Mouse (Mus musculus): Measurements from ENCODE around the gene 4930442H23Rik. TPM values are rescaled to one million over a fixed set of nuclear protein-coding genes. Genes with fewer than 3 reads are reported as not detected.
A peak's percentile ranks its signal among the peaks of the same experiment; 100 is the strongest.

4930442H23Rik gene
- polyA plus RNA-seq, 1 experiment = not detected

DNA sequence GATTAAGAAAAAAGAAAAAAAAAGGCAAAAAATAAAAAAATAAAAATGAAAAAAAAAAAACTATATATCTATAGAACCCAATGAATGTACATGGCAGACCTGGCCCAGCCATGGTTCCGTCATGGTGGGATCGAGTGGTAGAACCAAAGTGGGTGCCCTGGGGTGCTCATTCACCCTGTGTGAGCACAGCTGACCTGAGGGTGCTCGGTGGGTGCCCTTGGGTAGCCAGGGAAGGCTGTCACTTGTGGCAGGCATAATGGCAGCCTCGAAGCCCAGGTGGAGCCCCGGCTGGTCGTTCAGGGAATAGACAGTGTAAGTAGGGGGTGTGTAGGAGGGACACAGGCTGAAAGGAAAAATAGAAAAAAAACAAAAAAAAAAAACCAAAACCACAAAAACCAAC, 32.4 kb downstream of the 4930442H23Rik start:
- no peak overlapping the region for H3K4me3 ChIP-seq (ENCODE audit: insufficient read depth, low read depth, low read length)
- H3K27ac ChIP-seq (replicated peaks; ENCODE audit: low read depth, low read length) = no peak overlapping the region
- H3K4me1 ChIP-seq (ENCODE audit: control insufficient read depth, insufficient read depth, insufficient read length, low read length) = no peaks in the 10 kb centered on the region

DNA sequence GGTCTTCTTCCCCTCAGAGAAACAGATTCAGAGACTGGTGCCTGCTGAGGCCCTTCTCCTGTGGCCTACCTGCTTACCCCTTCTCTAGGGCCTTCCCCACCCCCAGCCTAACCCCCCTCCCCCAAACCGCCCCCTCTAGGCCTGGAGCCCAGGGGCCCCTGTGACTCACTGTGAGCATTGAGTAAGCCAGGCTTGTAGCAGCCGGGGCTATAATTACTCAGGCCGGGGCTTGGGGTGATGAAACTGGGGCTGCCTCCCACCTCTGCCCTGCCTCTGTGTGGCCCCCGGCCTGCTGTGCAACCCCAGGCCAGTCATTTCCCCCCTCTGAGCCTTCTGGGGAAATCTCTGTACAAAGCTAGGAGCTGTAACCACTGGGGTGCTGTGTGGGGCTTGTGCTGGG, 37.4 kb downstream of the 4930442H23Rik start:
- Histone ChIP-seq H3K27ac (replicated peaks; ENCODE audit: low read depth, low read length) (peak overlapping the region; percentile 51; the same call in 1 of the 2 replicates), H3K4me1 (ENCODE audit: control insufficient read depth, insufficient read depth, insufficient read length, low read length) (peaks cover 24% of the 10 kb centered on the region), H3K4me3 (ENCODE audit: insufficient read depth, low read depth, low read length) (no peak overlapping the region)

DNA sequence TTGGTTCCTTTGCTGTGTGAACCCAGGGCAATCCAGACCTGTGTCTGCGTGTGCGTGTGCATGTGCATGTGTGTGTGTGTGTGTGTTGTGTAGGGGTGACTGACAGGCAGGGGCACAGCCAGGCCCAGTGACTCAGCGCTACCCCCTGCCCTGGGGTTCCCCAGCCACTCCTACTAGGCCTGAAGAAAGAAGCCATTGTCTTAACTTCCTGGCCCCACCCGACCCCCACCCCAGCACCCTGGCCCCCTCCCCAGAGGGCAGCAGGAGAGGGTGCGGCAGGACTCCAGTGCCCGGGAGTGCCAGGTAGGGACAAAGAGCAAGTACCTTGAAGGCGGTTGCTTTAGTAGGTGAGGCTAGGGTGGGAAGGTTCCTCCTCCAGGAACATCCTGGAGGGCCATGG, 37.9 kb downstream of the 4930442H23Rik start:
- peaks cover 24% of the 10 kb centered on the region for H3K4me1 ChIP-seq (ENCODE audit: control insufficient read depth, insufficient read depth, insufficient read length, low read length)
- H3K27ac ChIP-seq (replicated peaks; ENCODE audit: low read depth, low read length) = peak overlapping the region; percentile 51
- no peak overlapping the region for H3K4me3 ChIP-seq (ENCODE audit: insufficient read depth, low read depth, low read length)

DNA sequence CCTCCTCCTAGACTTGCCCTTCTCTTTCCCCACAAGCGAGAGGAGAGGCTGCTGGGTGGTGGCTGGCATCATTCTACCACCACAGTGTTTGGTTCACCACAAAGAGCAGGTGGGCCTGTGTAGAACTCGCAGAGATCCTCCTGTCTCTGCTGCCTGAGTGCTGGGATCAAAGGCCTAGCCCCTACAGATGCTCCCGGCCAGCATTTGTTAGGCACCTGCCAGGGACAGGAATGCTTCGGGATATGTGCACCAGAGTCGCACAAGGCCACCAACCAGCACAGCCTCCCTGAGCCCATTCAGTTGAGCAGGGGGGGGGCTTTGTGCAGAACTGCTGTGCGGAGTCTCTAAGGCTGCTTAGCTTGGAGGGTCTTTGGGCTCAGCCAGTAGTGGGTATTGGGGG, 38.3 kb downstream of the 4930442H23Rik start:
- Histone ChIP-seq H3K4me1 (ENCODE audit: control insufficient read depth, insufficient read depth, insufficient read length, low read length) (peaks cover 26% of the 10 kb centered on the region), H3K4me3 (ENCODE audit: insufficient read depth, low read depth, low read length) (no peak overlapping the region), H3K27ac (replicated peaks; ENCODE audit: low read depth, low read length) (0 out of 2 replicates have a peak overlapping the region, but pooled peaks have one; percentile 12)

DNA sequence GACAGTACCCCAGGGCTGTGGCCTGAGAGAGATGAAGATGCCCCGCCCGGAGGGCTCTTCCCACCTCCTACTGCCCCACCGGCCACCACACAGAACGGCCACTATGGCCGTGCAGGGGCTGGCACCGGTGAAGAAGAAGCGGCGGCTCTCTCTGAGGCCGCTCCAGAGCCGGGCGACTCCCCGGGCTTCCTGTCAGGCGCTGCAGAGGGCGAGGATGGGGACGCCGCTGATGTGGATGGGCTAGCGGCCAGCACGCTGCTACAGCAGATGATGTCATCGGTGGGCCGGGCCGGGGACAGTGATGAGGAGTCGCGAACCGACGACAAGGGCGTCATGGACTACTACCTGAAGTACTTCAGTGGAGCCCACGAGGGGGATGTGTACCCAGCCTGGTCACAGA, 39.0 kb downstream of the 4930442H23Rik start:
- no peak overlapping the region for H3K4me3 ChIP-seq (ENCODE audit: insufficient read depth, low read depth, low read length)
- no peak overlapping the region for H3K27ac ChIP-seq (replicated peaks; ENCODE audit: low read depth, low read length)
- peaks cover 30% of the 10 kb centered on the region for H3K4me1 ChIP-seq (ENCODE audit: control insufficient read depth, insufficient read depth, insufficient read length, low read length)

DNA sequence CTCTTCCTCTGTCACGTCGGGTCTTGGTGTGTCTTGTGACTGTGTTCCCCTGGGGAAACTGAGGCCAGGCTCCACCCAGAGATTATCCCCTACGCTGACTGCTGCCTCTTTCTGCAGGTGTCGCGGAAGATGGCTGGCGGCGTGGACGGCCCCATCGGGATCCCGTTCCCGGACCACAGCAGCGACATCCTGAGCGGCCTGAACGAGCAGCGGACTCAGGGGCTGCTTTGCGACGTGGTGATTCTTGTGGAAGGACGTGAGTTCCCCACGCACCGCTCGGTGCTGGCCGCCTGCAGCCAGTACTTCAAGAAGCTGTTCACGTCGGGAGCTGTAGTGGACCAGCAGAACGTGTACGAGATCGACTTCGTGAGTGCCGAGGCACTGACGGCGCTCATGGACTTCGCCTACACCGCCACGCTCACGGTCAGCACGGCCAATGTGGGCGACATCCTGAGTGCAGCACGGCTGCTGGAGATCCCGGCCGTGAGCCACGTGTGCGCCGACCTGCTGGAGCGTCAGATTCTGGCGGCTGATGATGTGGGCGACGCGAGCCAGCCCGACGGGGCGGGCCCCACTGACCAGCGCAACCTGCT, 39.7 kb downstream of the 4930442H23Rik start:
- H3K4me3 ChIP-seq (ENCODE audit: insufficient read depth, low read depth, low read length) = no peak overlapping the region
- peaks cover 35% of the 10 kb centered on the region for H3K4me1 ChIP-seq (ENCODE audit: control insufficient read depth, insufficient read depth, insufficient read length, low read length)
- H3K27ac ChIP-seq (replicated peaks; ENCODE audit: low read depth, low read length) = no peak overlapping the region

DNA sequence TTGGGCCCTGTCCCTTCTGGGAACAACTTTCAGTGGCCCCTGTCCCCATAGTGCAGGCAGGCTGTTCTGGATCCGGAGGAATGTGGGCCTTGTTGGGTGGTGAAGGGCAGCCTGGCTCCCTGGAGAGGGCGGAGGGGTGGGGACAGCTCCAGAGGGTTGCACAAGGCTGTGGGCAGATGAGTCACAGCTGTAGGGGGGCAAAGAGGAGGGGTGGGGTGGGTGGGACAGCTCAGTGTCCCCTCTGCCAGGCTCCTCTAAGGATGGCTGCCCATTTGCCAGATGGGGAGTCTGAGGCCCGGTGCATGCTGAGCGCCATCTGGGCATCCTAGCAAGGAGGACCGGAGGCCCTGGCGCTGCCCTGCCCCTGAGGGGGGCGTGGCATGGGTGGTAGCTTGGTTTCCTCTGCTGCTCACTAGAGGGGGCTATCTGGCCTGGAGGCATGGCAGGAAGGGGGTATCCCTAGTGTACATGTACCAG, 40.5 kb downstream of the 4930442H23Rik start:
- peak overlapping the region; percentile 21; the same call in 1 of the 2 replicates for H3K27ac ChIP-seq (replicated peaks; ENCODE audit: low read depth, low read length)
- H3K4me3 ChIP-seq (ENCODE audit: insufficient read depth, low read depth, low read length) = no peak overlapping the region
- H3K4me1 ChIP-seq (ENCODE audit: control insufficient read depth, insufficient read depth, insufficient read length, low read length) = peaks cover 37% of the 10 kb centered on the region

DNA sequence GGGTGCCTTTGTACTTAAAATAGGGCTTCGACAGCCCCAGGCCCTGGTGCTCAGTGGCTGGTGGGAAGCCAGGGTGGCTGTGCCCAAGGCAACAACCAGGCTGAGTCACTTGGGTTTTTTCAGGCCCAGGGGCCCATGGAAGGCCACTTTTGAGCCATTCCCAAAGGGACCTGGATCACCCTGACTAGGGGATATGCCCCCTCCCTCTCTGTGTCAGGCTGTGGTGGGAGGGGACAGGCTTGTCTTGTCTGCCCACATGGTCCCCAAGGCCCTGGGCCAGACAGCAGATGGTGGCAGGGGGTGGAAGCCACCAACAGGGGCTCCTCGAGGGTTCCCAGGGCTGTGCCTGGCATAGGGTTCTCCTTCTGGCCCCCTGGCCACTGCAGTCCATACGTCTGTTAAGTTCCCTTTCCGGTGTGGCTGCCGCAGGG, 41.1 kb downstream of the 4930442H23Rik start:
- Histone ChIP-seq H3K4me1 (ENCODE audit: control insufficient read depth, insufficient read depth, insufficient read length, low read length) (peaks cover 37% of the 10 kb centered on the region), H3K27ac (replicated peaks; ENCODE audit: low read depth, low read length) (peak overlapping the region; percentile 21; the same call in 1 of the 2 replicates), H3K4me3 (ENCODE audit: insufficient read depth, low read depth, low read length) (no peak overlapping the region)

DNA sequence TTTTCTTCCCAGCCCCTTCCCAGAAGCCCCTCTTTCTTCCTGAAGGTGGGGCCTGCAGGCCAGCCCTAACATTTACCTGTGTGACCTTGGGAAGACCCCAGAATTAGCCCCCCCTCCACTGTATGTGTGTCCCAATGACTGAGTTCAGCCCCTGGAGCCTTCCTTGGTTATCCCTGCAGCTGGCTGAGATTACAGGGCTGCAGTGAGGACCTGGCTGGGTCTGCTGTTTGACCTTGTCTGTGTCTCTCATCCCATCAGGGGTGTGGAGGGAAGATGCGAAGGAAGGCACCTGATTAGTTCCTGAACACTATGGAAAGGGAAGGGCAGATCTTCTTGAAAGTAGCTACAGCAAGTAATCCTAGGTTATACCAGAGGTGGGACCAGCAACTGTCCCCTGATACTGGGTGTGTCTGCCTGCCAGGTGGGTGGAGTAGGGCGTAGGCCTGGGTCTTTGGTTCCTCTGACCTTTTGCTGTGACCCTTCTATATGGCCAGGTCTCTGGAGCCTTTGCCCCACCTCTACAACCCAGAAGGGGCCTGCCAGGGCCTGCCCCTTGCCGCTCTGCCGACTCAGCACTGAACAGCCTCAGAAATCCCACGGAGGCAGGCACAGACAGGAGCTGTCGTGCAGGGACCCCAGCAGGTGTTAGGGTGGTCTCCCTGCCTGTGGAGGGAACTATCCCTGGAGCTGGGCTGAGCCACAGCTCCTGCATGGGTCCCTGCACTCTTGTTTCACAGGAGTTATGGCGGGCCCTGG, 42.0 kb downstream of the 4930442H23Rik start:
- Histone ChIP-seq H3K4me3 (ENCODE audit: insufficient read depth, low read depth, low read length) (peak overlapping the region; percentile 94; the same call in 1 of the 2 replicates), H3K27ac (replicated peaks; ENCODE audit: low read depth, low read length) (peak overlapping the region; percentile 28), H3K4me1 (ENCODE audit: control insufficient read depth, insufficient read depth, insufficient read length, low read length) (peaks cover 37% of the 10 kb centered on the region)

DNA sequence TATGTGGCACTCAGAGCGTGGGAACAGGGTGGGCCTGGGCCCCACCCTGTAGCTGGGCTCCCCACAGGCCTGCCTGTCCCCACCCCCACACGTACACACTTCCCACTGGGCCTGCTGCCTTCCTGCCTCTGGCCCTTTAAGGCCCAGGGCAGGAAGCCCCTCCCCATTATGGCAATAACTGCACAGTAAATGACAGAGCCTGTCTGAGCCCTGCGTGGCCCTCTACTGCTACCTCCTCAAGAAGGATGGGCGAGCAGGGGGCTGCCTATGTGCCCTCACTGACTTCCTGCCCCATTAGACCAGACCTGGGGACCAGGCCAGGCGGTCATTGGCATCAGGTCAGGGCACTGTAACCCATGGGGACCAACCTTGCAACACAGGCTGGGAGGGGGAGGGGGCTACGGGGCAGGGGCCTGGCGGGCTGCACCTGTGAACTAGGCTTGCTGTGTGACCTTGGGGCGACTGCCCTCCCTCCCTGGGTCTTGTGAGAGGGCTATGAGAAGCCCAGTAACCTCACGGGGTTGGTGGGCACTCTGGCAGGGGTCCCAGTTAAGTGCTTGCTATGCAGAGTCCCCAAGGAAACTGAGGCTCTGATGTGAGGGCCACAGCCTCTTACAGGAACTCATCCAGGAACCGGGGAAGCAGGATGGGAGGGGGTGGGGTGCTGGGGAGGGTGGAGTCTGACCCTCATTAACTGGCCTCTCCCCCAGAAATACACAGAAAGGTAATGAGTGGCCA, 42.8 kb downstream of the 4930442H23Rik start:
- Histone ChIP-seq H3K4me3 (ENCODE audit: insufficient read depth, low read depth, low read length) (peak overlapping the region; percentile 94), H3K27ac (replicated peaks; ENCODE audit: low read depth, low read length) (peak overlapping the region; percentile 82), H3K4me1 (ENCODE audit: control insufficient read depth, insufficient read depth, insufficient read length, low read length) (peaks cover 37% of the 10 kb centered on the region)

DNA sequence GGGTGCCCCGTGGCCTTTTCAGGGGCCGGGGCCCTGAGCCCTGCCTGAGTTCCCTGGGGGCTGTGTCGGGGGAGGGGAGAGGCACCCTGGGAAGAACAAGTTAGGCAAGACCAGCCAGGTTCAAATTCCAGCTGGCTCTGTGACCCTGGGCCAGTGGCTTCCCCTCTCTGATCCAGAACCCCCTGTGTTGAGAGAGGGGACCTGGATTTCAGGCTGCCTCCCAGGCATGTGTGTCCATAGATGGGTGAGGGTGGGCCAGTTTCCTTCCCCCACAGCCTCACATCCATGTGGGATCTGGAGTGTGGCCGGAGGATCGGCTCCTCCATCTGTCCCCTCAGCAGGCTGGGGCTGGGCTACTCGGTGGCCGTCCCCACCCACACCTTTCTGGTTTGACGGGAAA, 43.6 kb downstream of the 4930442H23Rik start:
- Histone ChIP-seq H3K4me3 (ENCODE audit: insufficient read depth, low read depth, low read length) (peak overlapping the region; percentile 94), H3K27ac (replicated peaks; ENCODE audit: low read depth, low read length) (peak overlapping the region; percentile 82), H3K4me1 (ENCODE audit: control insufficient read depth, insufficient read depth, insufficient read length, low read length) (peaks cover 32% of the 10 kb centered on the region)

DNA sequence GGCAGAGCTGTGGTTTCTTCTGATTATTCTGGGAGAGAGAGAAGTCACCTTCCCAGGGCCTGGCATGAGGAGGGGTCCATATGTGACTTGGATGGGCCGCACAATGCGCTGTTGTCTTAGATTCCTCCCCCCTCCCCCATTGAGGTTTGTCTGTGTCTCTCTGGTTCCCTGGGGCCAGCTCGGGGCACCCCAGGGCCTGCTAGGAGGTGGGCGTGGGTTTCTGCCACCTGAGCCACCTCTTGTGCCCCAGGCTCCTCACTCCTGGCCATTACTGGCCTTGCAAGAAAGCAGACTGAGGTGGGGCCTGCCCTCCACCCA, 44.2 kb downstream of the 4930442H23Rik start:
- Histone ChIP-seq H3K27ac (replicated peaks; ENCODE audit: low read depth, low read length) (peak overlapping the region; percentile 82), H3K4me3 (ENCODE audit: insufficient read depth, low read depth, low read length) (peak overlapping the region; percentile 94), H3K4me1 (ENCODE audit: control insufficient read depth, insufficient read depth, insufficient read length, low read length) (peaks cover 35% of the 10 kb centered on the region)

DNA sequence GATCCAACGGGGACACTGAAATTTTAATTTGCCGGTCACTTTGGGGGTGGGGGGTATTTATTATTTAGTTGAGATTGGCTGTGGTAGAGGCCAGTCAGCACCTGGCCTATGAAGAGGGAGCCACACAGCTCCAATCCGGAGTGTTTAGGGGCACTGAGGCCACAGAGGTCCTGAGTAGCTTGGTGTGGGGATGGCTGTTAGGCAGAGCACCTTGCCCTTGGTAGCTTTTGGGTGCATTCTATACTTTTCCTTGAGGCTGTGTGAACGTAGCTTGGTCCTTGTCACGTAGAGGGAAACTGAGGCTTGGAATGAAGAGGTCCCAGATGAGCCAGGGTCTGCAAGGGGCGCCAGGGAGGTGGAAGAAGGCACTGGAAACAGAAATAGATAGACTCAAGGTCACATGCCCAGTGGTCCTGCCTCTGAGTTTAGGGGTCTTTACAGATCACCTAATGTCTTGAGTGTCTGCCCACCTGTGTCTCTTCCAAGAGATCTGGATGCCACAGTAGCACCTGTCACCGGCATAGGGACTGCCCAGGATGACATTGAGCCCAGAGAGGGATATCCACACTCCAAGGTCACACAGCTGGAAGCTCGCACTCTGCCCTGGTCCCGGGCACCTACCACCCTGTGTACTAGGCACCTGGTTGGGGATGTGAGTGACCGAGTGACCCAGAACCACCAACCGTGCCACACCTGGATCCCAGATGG, 44.7 kb downstream of the 4930442H23Rik start:
- H3K4me3 ChIP-seq (ENCODE audit: insufficient read depth, low read depth, low read length) = peak overlapping the region; percentile 94
- peak overlapping the region; percentile 82 for H3K27ac ChIP-seq (replicated peaks; ENCODE audit: low read depth, low read length)
- H3K4me1 ChIP-seq (ENCODE audit: control insufficient read depth, insufficient read depth, insufficient read length, low read length) = peaks cover 34% of the 10 kb centered on the region

DNA sequence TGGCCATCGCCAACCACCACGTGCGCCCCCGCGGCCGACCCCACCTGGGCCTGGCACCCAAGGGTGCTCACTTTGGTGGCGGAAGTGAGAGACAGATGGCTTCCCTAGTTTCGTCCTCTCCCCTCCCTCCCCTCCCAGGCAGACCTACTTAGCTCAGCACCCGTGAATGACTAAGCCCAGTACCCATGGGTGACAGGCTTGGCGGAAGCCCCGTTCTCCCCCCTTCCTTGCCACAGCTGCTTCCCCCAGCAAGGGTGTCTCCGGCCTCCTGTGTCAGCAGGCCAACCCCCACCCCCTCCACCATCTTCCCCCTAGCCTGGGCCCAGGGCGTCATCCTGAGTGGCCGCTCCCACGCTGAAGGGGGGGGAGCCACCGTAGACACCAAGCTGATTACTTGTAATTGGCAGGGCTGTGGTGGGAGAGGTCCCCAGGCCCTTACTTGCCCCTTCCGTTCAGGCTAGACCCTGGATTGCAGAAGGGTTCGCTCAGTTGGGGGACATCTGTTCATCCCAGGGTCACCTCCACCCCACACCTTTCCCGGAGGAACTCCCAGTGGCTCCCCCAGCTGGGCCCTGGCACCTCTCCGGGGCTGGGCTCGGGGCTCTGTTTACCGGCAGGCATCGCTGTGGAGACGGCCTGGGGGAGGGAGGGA, 45.4 kb downstream of the 4930442H23Rik start:
- Histone ChIP-seq H3K4me1 (ENCODE audit: control insufficient read depth, insufficient read depth, insufficient read length, low read length) (peaks cover 36% of the 10 kb centered on the region), H3K27ac (replicated peaks; ENCODE audit: low read depth, low read length) (peak overlapping the region; percentile 87), H3K4me3 (ENCODE audit: insufficient read depth, low read depth, low read length) (peak overlapping the region; percentile 94)
